Mouse (Mus musculus): ENCODE data around the gene Gm20822. TPM values are rescaled to one million over a fixed set of nuclear protein-coding genes. Genes with fewer than 3 reads are reported as not detected.
"Not testable (repeated sequence)": the region's sequence is repeated elsewhere in the genome, so short reads cannot be mapped to it uniquely, and the experiment has no call there.

Gm20822 gene
- not detected in 2 replicates for polyA plus RNA-seq (2012; rRNA removed)

DNA sequence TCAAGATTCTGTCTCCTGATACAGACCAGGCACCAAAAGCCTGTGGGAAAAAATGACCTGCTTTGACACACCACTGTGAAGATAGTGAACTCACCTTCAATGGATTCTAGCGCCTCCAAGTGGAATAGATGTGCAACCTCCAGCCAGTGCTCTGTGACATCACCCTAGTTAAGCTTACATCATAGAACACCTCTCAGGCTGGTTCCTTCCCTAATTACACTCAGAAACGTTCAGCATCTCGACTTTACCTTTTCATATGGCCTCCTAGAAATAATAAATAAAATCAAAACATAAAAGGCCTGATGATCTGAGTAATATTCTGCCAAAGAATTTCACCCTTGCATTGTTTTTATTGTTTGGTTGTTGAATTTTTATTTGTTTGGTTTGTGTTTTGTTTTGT, at the start of gene Gm20822:
Gm20822 (minus strand) TSS at position 101 of the 400 bp plus-strand sequence.
- DNase-seq (ENCODE audit: extremely low spot score in 1 of 2, low spot score in 1 of 2): not testable (repeated sequence)

Data from frontal cortex, adult 2 months (tissue).